Comparison of ENCODE assay signal across 35 mouse cellular contexts in genomic region chr15:4934731-4935130, GRCm38 (mm10). TPM values are rescaled to one million over a fixed set of nuclear protein-coding genes. Genes with fewer than 3 reads are reported as not detected.
DNase-seq lines count a peak whose midpoint lies in the region; ATAC-seq and TF ChIP-seq lines count a peak whose summit lies in the region.
"Had no signal": no experiment of that assay in that cellular context is flagged by ENCODE, and none has a peak within 500 bp of the region (broad histone marks: within the 10 kb centered on the region; RNA-seq: fewer than 3 reads in every experiment).

No protein-coding gene starts in this region.

- peak overlapping the region; percentile 43 for H3K4me2 ChIP-seq in myocyte (ENCODE audit: low read depth)
- H3K4me2 ChIP-seq: embryonic facial prominence, embryonic 13.5 days; forebrain, embryonic 12.5 days; forebrain, embryonic 15.5 days; heart, embryonic 11.5 days; hindbrain, embryonic 13.5 days had no signal

- no peak overlapping the region for H3ac ChIP-seq in myocyte (ENCODE audit: control insufficient read depth, insufficient read length)

- H3K27me3 ChIP-seq in myocyte (ENCODE audit: control insufficient read depth, insufficient read depth, insufficient read length): peaks cover 8% of the 10 kb centered on the region
- H3K27me3 ChIP-seq: embryonic facial prominence, embryonic 13.5 days; forebrain, embryonic 12.5 days; forebrain, embryonic 15.5 days; hindbrain, embryonic 13.5 days had no signal

- no peak overlapping the region for H3K4me3 ChIP-seq in myocyte
- H3K4me3 ChIP-seq: embryonic facial prominence, embryonic 10.5 days; embryonic facial prominence, embryonic 13.5 days; erythroblast, embryonic 14.5 days; forebrain, embryonic 12.5 days; forebrain, embryonic 15.5 days; gastrocnemius, adult 2 months; hindbrain, embryonic 13.5 days had no signal

- ATAC-seq in cerebellum, adult (ENCODE audit: insufficient number of reproducible peaks, low FRiP score, low TSS enrichment): no peak
- ATAC-seq in megakaryocyte, adult 5-6 weeks (ENCODE audit: poor library complexity, severe bottlenecking): no peak
- ATAC-seq: CD4-positive, CD25-positive, alpha-beta regulatory T cell, adult 4 months; forebrain, embryonic 15.5 days; hindbrain, embryonic 16.5 days; inflammation-experienced regulatory T-cells, adult 6 months; intestine, embryonic 16.5 days had no signal

- intact Hi-C loops in left cerebral cortex, postnatal 4 days (cut with DNase I): no loop called here

- no peak for TF ChIP-seq POLR2A in myocyte (IDR thresholded peaks at IDR 0.05; ENCODE audit: insufficient read length, low read depth)

- no peaks in the 10 kb centered on the region for H3K36me3 ChIP-seq in myocyte (ENCODE audit: control insufficient read depth, insufficient read depth)
- H3K36me3 ChIP-seq: embryonic facial prominence, embryonic 10.5 days; embryonic facial prominence, embryonic 13.5 days; forebrain, embryonic 12.5 days; forebrain, embryonic 15.5 days; hindbrain, embryonic 13.5 days had no signal

- DNase-seq in cerebellum, postnatal 25 days: peak; percentile 12 to 19
- peak; percentile 2 for DNase-seq in left cerebral cortex, postnatal 4 days
- DNase-seq in left cerebral cortex, adult 8-10 months (ENCODE audit: low spot score in 2 of 2): no peak
- DNase-seq: adrenal gland, adult 2 months; adrenal gland, postnatal 14 days; cerebellum, adult 18-20 months; cerebellum, adult 9-11 months; gastrocnemius, adult 2 months; gastrocnemius, postnatal 14 days; heart, adult 11 months had no signal

- H3K79me2 ChIP-seq in myocyte (ENCODE audit: control insufficient read depth, insufficient read depth): no peaks in the 10 kb centered on the region

TF ChIP-seq in myocyte, 11 proteins besides CTCF, POLR2A, EP300 and RAD21:
- TF ChIP-seq MYOD1 (IDR thresholded peaks at IDR 0.05; ENCODE audit: control insufficient read depth in 1 of 3, insufficient read length in 2 of 3, low read depth in 2 of 3): no peak
- no peak for TF ChIP-seq TCF12 (IDR thresholded peaks at IDR 0.05; ENCODE audit: insufficient read depth, poor library complexity, severe bottlenecking)
- no peak for TF ChIP-seq MAX (IDR thresholded peaks at IDR 0.05; ENCODE audit: low read depth)
- TF ChIP-seq CEBPB (IDR thresholded peaks at IDR 0.05; ENCODE audit: insufficient read depth, poor library complexity, severe bottlenecking): no peak
- TF ChIP-seq POLR2AphosphoS2 (IDR thresholded peaks at IDR 0.05; ENCODE audit: insufficient read length, low read depth): no peak
- TF ChIP-seq TCF3 (IDR thresholded peaks at IDR 0.05; ENCODE audit: insufficient read length, low read depth): no peak
- TF ChIP-seq USF1 (IDR thresholded peaks at IDR 0.05; ENCODE audit: low read depth): no peak
- TF ChIP-seq E2F4 (IDR thresholded peaks at IDR 0.05; ENCODE audit: insufficient read depth): no peak
- TF ChIP-seq REST (IDR thresholded peaks at IDR 0.05; ENCODE audit: insufficient read depth, insufficient read length): no peak
- no peak for TF ChIP-seq SRF (IDR thresholded peaks at IDR 0.05; ENCODE audit: control insufficient read depth, insufficient read length, low read depth)
- no peak for TF ChIP-seq MYOG (IDR thresholded peaks at IDR 0.05; ENCODE audit: control insufficient read depth in 1 of 3, insufficient read depth in 1 of 3, insufficient read length in 2 of 3, low read depth in 2 of 3)

RNA-seq across cellular contexts. Expression of gene Mroh2b, which starts 36.2 kb away (rescaled TPM):
- under 1 TPM in 1 of 2 experiments, not detected in 1; 0.26 TPM for total RNA-seq in left cerebral cortex, postnatal 4 days (2021)
- not detected for total RNA-seq in left cerebral cortex, adult 8-10 months (2022)
- not detected for polyA plus RNA-seq in myocyte (2012; fragmentation: generic; extraction: Trizol)
- total RNA-seq in megakaryocyte, adult 5-6 weeks (2015): not detected in 2 replicates
- not detected in 2 replicates for total RNA-seq in megakaryocyte, adult 5-6 weeks (2017)
- total RNA-seq: adrenal gland, adult 2 months; adrenal gland, postnatal 14 days; adrenal gland, postnatal 4 days; gastrocnemius, adult 2 months; gastrocnemius, postnatal 14 days; gastrocnemius, postnatal 4 days; heart, adult 8-10 months; heart, postnatal 25 days; hematopoietic stem cell, adult 5-6 weeks; MEL had no signal
- polyA plus RNA-seq: adrenal gland, adult 2 months; brain, embryonic 14.5 days; C2C12; CD4-positive, CD25-positive, alpha-beta regulatory T cell, adult 4 months; cortical plate, adult 2 months; embryonic facial prominence, embryonic 10.5 days; embryonic facial prominence, embryonic 13.5 days; erythroblast, embryonic 14.5 days; forebrain, embryonic 12.5 days; forebrain, embryonic 15.5 days; heart, embryonic 11.5 days; heart, embryonic 14.5 days; heart, postnatal 0 days; hindbrain, embryonic 13.5 days; hindbrain, embryonic 16.5 days; inflammation-experienced regulatory T-cells, adult 6 months; intestine, embryonic 16.5 days had no signal

Comparison
In these comparisons a context has a peak if more than half of its experiments do, and no peak if none do; other contexts are left out.
1. DNase-seq: peak in cerebellum, postnatal 25 days (2 of 2) and left cerebral cortex, postnatal 4 days (single experiment); none in left cerebral cortex, adult 8-10 months (0 of 2).